Mouse (Mus musculus): ENCODE data around the gene Ankrd23.

GRCm38 (mm10) chr1:36555798-36556395, 19.2 kb upstream of the Ankrd23 start:
- TF ChIP-seq POLR2A (IDR thresholded peaks at IDR 0.05; ENCODE audit: control insufficient read depth in 1 of 2, insufficient read depth in 1 of 2, low read depth in 1 of 2, low read length in 2 of 2, poor library complexity in 1 of 2) (no peak), MAX (IDR thresholded peaks at IDR 0.05; ENCODE audit: low read length) (no peak), MEF2A (IDR thresholded peaks at IDR 0.05; ENCODE audit: extremely low read depth, insufficient replicate concordance, low read depth, low read length, poor library complexity, severe bottlenecking) (no peak), MAFK (IDR thresholded peaks at IDR 0.05; ENCODE audit: borderline replicate concordance, low read depth, low read length) (no peak), EP300 (IDR thresholded peaks at IDR 0.05; ENCODE audit: low read depth in 1 of 2, low read length in 2 of 2) (no peak), ZMIZ1 (IDR thresholded peaks at IDR 0.05; ENCODE audit: low read depth, low read length) (no peak), POLR2AphosphoS5 (IDR thresholded peaks at IDR 0.05; ENCODE audit: borderline replicate concordance, low read depth, low read length) (no peak), CTCF (IDR thresholded peaks at IDR 0.05 in 2 of 3, conservative IDR thresholded peaks at IDR 0.05 in 1 of 3; ENCODE audit: control insufficient read depth in 1 of 3, insufficient read depth in 1 of 3, low read depth in 2 of 3, low read length in 3 of 3, poor library complexity in 1 of 3, severe bottlenecking in 1 of 3) (no peak)

All from MEL (cell line).